Mouse (Mus musculus) brown adipose tissue, adult 24 weeks (tissue): Measurements from ENCODE around the gene Taar2. TPM values are rescaled to one million over a fixed set of nuclear protein-coding genes. Genes with fewer than 3 reads are reported as not detected.

Source experiments
- H3K27ac ChIP-seq: fragments of 200-500 bp; replicated peaks from 2 replicates; pipeline ENCODE4 v1.5.1; 2012; ENCODE audit warnings: low read depth, mild to moderate bottlenecking, low read length
- H3K4me1 ChIP-seq: fragments of 200-500 bp; 2 replicates; pipeline ENCODE4 v1.6.1; 2012; ENCODE audit warnings: low read length, mixed read lengths; ENCODE audit not compliant: control insufficient read depth, insufficient read depth, insufficient read length
- H3K4me3 ChIP-seq: fragments of 200-500 bp; 2 replicates; pipeline ENCODE4 v1.5.1; 2012; ENCODE audit warnings: low read depth, mild to moderate bottlenecking, low read length, moderate library complexity; ENCODE audit not compliant: insufficient read depth
- polyA plus RNA-seq: library from polyadenylated mRNA; stranded (reverse); fragments of >200 nt; gene quantifications from 2 replicates; pipeline ENCODE4 v1.2.4, GENCODE M21; 2012; ENCODE audit not compliant: missing spikeins, insufficient read depth, insufficient read length

Taar2 gene
- polyA plus RNA-seq, 1 experiment = not detected

DNA sequence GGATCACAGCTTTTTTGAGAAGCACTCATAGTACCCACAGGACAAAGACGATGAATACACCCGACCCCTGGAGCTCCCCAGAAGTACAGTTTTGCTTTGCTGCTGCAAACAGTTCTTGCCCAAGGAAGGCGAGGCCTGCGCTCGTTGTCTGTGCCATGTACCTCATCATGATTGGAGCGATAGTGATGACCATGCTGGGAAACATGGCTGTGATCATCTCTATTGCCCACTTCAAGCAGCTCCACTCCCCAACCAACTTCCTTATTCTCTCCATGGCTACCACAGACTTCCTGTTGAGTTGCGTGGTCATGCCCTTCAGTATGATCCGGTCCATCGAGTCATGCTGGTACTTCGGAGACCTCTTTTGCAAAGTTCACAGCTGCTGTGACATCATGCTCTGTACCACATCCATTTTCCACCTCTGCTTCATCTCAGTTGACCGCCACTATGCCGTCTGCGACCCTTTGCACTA lies 22.1 kb downstream of the Taar2 start, which contains the start of gene Taar4:
Taar4 (plus strand) TSS at position 51 of the 472 bp plus-strand sequence.
- Histone ChIP-seq H3K4me1 (no peaks in the 10 kb centered on the region), H3K4me3 (no peak within 1 kb of the TSS), H3K27ac (no peak within 1 kb of the TSS)

DNA sequence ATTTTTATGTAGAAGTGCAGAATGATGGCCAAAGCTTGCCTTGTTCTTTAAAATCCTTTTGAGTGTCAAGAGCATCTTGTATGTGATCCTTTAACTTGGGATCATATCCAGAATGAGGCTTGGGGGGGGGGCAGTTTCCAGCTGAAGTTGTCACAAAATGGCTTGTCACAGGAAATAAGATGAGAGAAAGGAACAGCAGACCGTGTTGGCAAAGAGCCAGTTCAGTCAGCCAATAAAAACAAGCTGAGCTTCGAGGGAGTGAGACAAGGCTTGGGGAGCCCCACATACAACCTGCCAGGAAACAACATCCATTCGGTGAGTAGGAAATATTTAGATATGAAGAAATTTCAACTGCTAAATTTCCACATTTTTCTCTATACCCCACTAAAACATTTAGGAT lies 25.1 kb downstream of the Taar2 start:
- H3K27ac ChIP-seq = no peak overlapping the region
- H3K4me3 ChIP-seq = no peak overlapping the region

DNA sequence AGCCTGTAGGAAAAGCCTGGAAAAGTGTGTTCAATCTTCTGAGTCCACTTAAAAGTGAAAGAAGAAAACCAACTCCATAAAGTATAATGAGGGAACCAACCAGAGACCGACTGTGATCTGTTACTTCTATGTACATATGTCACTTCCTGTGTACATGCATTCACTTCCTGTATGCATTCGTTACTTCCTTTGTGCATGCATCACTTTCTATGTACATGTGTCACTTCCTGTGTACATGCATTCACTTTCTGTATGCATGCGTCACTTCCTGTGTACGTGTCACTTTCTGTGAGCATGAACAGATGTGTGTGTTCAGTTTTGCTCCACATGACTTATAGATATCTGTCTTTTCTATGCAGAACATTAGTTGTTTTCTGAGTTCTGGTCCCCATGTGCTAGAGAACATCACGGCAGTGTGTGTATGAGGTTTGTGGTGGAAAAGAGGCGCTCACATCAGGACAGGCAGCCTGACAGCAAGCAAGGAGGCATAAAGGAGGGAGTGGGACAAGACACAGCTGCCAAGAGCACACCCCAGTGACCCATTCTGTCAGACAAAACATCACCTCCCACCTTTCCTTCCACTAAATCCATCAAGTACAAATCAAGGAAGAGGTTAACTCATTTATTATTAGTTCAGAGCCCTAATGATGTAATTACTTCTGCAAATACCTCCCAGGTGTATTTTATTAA lies 26.7 kb downstream of the Taar2 start:
- no peak overlapping the region for H3K4me3 ChIP-seq
- H3K27ac ChIP-seq = no peak overlapping the region
- H3K4me1 ChIP-seq = no peaks in the 10 kb centered on the region

More for the DNA sequence above, 25.1 kb downstream of the Taar2 start:
- no peaks in the 10 kb centered on the region for H3K4me1 ChIP-seq

DNA sequence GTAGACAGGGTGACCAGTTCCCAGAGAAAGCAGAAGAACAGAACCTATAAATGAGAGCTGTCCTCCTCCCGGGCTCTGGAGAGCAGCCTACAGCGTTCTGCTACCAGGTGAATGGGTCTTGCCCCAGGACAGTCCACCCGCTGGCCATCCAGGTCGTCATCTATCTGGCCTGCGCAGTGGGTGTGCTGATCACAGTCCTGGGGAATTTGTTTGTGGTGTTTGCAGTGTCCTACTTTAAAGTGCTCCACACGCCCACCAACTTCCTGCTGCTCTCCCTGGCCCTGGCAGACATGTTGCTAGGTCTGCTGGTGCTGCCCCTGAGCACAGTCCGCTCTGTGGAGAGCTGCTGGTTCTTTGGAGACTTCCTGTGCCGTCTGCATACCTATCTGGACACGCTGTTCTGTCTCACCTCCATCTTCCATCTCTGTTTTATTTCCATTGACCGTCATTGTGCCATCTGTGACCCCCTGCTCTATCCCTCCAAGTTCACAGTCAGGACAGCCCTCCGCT lies 32.3 kb downstream of the Taar2 start, which contains the start of gene Taar5:
Taar5 (plus strand) TSS at position 51 of the 510 bp plus-strand sequence.
- Histone ChIP-seq H3K4me1 (no peaks in the 10 kb centered on the region), H3K4me3 (no peak within 1 kb of the TSS), H3K27ac (no peak within 1 kb of the TSS)

DNA sequence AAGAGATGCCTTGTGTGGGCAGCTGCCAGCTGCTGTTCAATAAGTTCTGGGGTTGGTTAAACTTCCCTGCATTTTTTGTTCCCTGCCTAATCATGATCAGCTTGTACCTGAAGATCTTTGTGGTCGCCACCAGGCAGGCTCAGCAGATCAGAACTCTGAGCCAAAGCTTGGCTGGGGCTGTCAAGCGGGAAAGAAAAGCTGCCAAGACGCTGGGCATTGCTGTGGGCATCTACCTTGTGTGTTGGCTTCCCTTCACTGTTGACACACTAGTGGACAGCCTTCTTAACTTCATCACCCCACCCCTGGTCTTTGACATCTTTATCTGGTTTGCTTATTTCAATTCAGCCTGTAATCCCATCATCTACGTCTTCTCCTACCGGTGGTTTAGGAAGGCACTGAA lies 32.9 kb downstream of the Taar2 start:
- H3K4me3 ChIP-seq = no peak overlapping the region

DNA sequence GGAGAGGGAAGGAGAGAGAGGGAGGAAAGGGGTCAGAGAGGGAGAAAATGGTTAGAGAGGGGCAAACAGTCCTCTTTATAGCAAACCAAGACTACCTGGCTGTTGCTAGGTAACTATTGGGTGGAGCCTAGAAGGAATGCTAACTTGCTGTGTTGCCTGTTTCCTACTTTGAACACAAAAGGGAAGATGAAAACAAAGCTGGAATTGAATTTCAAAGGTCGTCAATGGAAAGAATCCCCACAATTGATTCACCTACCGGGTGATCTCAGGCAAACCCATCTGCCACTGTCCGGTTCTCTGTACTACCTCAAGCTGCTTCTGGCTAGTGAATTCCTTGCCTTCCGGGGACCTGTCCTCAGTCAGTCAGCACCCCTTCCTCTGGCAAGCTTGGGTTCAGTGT lies 39.6 kb downstream of the Taar2 start:
- Histone ChIP-seq H3K4me1 (no peaks in the 10 kb centered on the region), H3K4me3 (no peak overlapping the region), H3K27ac (no peak overlapping the region)

More for the DNA sequence above, 32.9 kb downstream of the Taar2 start:
- H3K4me1 ChIP-seq = no peaks in the 10 kb centered on the region
- no peak overlapping the region for H3K27ac ChIP-seq

DNA sequence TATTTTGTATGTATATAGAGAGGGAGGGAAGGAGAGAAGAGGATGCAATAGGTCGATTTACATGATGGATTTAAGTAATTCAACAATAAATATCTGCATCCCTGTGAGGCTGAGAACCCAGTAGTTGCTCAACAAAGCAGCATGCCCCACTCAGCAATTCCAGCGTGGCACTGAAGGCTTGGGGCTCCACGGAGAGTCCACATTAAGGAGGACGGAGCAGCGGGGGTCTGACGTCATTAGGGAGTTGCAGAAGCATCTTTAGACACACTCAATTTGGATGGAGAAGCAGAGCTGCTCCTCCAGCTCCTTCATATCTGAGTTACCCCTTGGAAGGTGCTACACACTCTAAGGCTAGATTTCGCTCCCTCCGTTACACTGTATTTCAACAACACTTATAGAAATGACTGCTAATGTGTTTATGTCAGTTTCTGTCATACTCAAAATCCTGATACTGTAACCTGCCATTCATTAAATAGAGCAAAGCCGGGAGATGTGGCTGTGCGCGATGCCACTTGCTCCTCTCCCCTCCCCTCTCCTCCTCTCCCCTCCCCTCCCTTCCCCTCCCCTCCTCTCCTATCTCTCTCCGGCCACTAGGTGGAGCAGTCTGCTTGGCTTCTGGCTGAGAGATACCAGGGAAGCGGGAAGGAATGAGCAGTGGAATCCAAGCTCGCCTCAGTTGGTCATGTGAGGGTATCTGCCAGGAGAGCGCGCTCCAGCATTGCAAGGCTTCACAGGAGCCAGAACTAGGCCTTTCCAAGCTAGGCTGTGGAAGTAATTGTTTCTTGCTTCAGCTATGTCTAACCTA lies 40.7 kb downstream of the Taar2 start:
- Histone ChIP-seq H3K4me1 (no peaks in the 10 kb centered on the region), H3K27ac (no peak overlapping the region), H3K4me3 (no peak overlapping the region)

DNA sequence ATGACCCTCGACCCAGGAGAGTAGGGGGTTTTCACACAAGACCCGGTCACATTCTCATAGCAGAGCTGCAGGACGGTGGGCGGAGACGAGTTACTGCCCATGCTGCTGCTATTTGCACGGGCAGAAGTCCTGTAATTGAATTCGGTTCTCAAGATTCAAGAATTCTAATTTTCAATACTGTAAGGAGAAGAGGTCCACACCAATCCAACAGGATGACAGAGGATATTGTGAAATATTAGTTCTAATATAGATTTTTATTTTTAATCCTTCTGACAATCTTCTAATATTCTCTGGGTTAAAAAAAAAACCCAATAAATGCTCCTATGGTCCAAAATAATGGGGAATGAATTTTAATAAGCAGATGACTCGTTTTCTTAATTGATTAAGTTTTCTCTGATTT lies 47.2 kb downstream of the Taar2 start, which contains the start of gene Taar6:
Taar6 (minus strand) TSS at position 101 of the 400 bp plus-strand sequence.
- no peak within 1 kb of the TSS for H3K4me3 ChIP-seq
- H3K27ac ChIP-seq = no peak within 1 kb of the TSS
- no peaks in the 10 kb centered on the region for H3K4me1 ChIP-seq

DNA sequence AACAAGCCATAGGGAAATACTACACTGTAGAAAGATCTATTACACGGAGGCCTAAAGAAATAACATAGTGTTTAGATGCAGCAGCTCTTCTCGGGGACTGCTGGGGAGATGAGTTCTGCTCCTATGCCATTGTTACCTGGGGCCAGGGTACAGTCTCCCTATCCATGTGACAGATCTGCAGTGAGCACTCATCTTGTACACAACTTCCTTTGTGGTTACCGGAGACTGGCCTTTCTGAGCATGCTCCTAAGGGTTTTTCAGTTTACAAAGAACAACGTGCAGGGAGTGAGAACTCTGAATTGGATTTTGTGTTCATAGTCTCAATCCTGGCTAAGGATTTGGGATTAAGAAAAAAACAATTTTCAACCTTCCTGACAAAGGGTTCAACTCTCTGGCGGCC lies 48.0 kb downstream of the Taar2 start:
- Histone ChIP-seq H3K4me1 (no peaks in the 10 kb centered on the region), H3K4me3 (no peak overlapping the region), H3K27ac (no peak overlapping the region)

Other genes with a start within 250 kb of the Taar2 start
- gene Rps12, start 151.3 kb upstream of the Taar2 start, polyA plus RNA-seq = 46.3 and 65.8 TPM in 2 replicates
- gene Slc18b1, start 141.6 kb upstream of the Taar2 start, polyA plus RNA-seq = 21.2 and 22.2 TPM in 2 replicates
- gene Vnn3, start 87.1 kb upstream of the Taar2 start, polyA plus RNA-seq = 0.75 and 1.9 TPM in 2 replicates
- 1.4 and 2.2 TPM in 2 replicates for gene Vnn1, start 43.9 kb upstream of the Taar2 start, polyA plus RNA-seq
- not detected in 2 replicates for gene Taar1, start 18.2 kb upstream of the Taar2 start, polyA plus RNA-seq
- not detected in 2 replicates for gene Taar3, start 11.0 kb downstream of the Taar2 start, polyA plus RNA-seq
- gene Taar4, start 21.9 kb downstream of the Taar2 start, polyA plus RNA-seq = not detected in 2 replicates
- gene Taar5, start 32.1 kb downstream of the Taar2 start, polyA plus RNA-seq = not detected in 2 replicates
- gene Taar6, start 47.1 kb downstream of the Taar2 start, polyA plus RNA-seq = not detected in 2 replicates
- gene Taar7a, start 54.9 kb downstream of the Taar2 start, polyA plus RNA-seq = not detected in 2 replicates
- gene Taar7b, start 61.4 kb downstream of the Taar2 start, polyA plus RNA-seq = not detected in 2 replicates
- not detected in 2 replicates for gene Taar7d, start 88.7 kb downstream of the Taar2 start, polyA plus RNA-seq
- not detected in 2 replicates for gene Taar7e, start 99.0 kb downstream of the Taar2 start, polyA plus RNA-seq
- gene Taar7f, start 110.9 kb downstream of the Taar2 start, polyA plus RNA-seq = not detected in 2 replicates
- gene Taar8a, start 137.9 kb downstream of the Taar2 start, polyA plus RNA-seq = not detected in 2 replicates
- gene Taar8b, start 153.7 kb downstream of the Taar2 start, polyA plus RNA-seq = not detected in 2 replicates
- gene Taar8c, start 163.3 kb downstream of the Taar2 start, polyA plus RNA-seq = not detected in 2 replicates
- gene Taar9, start 171.0 kb downstream of the Taar2 start, polyA plus RNA-seq = not detected in 2 replicates
- gene Stx7, start 210.7 kb downstream of the Taar2 start, polyA plus RNA-seq = 35.7 and 40.4 TPM in 2 replicates